Mouse (Mus musculus) erythroblast, embryonic 14.5 days (primary cell): ENCODE results near the gene Chst8. TPM values are rescaled to one million over a fixed set of nuclear protein-coding genes. Genes with fewer than 3 reads are reported as not detected.

Experiments
- H3K27me3 ChIP-seq: 2 replicates; pipeline ENCODE4 v1.6.1; 2012; ENCODE audit warnings: inconsistent platforms; ENCODE audit not compliant: control insufficient read depth
- H3K36me3 ChIP-seq: 2 replicates; pipeline ENCODE4 v1.6.1; 2012; ENCODE audit warnings: mild to moderate bottlenecking, inconsistent platforms; ENCODE audit not compliant: control insufficient read depth
- H3K4me1 ChIP-seq: 2 replicates; pipeline ENCODE4 v1.6.1; 2012; ENCODE audit warnings: inconsistent platforms; ENCODE audit not compliant: control insufficient read depth
- H3K4me3 ChIP-seq: replicated peaks from 2 replicates; pipeline ENCODE3; 2012; ENCODE audit warnings: moderate library complexity, mild to moderate bottlenecking, inconsistent platforms
- H3K9me3 ChIP-seq: 2 replicates; pipeline ENCODE4 v1.6.1; 2012; ENCODE audit warnings: low read length, inconsistent platforms, mixed read lengths; ENCODE audit not compliant: control insufficient read depth
- GATA1 ChIP-seq: IDR thresholded peaks from 2 replicates; pipeline ENCODE4 v1.6.1; 2012; ENCODE audit warnings: low read length, inconsistent platforms, mixed read lengths
- TAL1 ChIP-seq: IDR thresholded peaks from 3 replicates; pipeline ENCODE4 v1.6.1; 2012; ENCODE audit warnings: low read length, inconsistent platforms, mixed read lengths
- polyA plus RNA-seq: library from polyadenylated mRNA; stranded (reverse); fragments of >175 nt; gene quantifications from 2 replicates; pipeline ENCODE4 v1.2.3, GENCODE M21; 2012

Chst8 gene
- polyA plus RNA-seq, 1 experiment, result not detected

- Histone ChIP-seq H3K4me3 (no peak overlapping the region), H3K4me1 (no peaks in the 10 kb centered on the region), H3K9me3 (no peaks in the 10 kb centered on the region), H3K27me3 (peaks cover 21% of the 10 kb centered on the region), H3K36me3 (no peaks in the 10 kb centered on the region)
- TF ChIP-seq TAL1 (no peak), GATA1 (no peak)
Observed at GRCm38 (mm10) chr7:34675120-34675790, 137.3 kb downstream of the Chst8 start.

DNA sequence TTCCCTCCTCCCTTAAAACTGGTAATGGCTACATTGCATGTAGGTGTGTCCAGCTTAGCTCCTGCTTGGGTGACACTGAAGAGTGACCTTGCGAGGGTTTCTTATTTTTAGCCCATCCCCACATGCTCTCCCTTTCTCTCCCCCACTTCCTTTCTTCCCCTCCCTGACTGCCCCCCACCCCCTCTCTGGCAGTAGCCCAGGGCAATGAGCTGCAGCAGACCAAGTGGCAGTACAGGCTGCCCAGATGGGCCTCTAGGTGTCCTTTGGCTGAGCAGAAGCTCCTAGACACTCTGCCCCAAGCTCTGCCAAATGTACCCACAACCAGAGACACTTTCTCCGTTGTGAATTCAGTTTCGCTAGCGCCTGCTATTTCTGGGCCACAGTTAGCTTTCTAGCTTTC lies 139.6 kb downstream of the Chst8 start:
- Histone ChIP-seq H3K27me3 (peaks cover 21% of the 10 kb centered on the region), H3K4me3 (no peak overlapping the region), H3K36me3 (no peaks in the 10 kb centered on the region), H3K4me1 (no peaks in the 10 kb centered on the region), H3K9me3 (no peaks in the 10 kb centered on the region)
- TF ChIP-seq TAL1, result no peak
- TF ChIP-seq GATA1, result no peak

GRCm38 (mm10) chr7:34671911-34672310 lies 140.6 kb downstream of the Chst8 start:
- no peaks in the 10 kb centered on the region for H3K36me3 ChIP-seq
- no peaks in the 10 kb centered on the region for H3K4me1 ChIP-seq
- H3K4me3 ChIP-seq, result no peak overlapping the region
- no peak for TF ChIP-seq GATA1
- TF ChIP-seq TAL1, result no peak
- H3K27me3 ChIP-seq, result peaks cover 21% of the 10 kb centered on the region
- H3K9me3 ChIP-seq, result no peaks in the 10 kb centered on the region

- no peaks in the 10 kb centered on the region for H3K4me1 ChIP-seq
- H3K9me3 ChIP-seq, result no peaks in the 10 kb centered on the region
- no peak for TF ChIP-seq TAL1
- no peak for TF ChIP-seq GATA1
- H3K27me3 ChIP-seq, result peaks cover 17% of the 10 kb centered on the region
- H3K36me3 ChIP-seq, result no peaks in the 10 kb centered on the region
- no peak overlapping the region for H3K4me3 ChIP-seq
Observed at GRCm38 (mm10) chr7:34670778-34671177, 141.7 kb downstream of the Chst8 start.

GRCm38 (mm10) chr7:34669336-34669735 lies 143.2 kb downstream of the Chst8 start:
- Histone ChIP-seq H3K36me3 (no peaks in the 10 kb centered on the region), H3K4me3 (no peak overlapping the region), H3K27me3 (peaks cover 5% of the 10 kb centered on the region), H3K9me3 (no peaks in the 10 kb centered on the region), H3K4me1 (no peaks in the 10 kb centered on the region)
- TF ChIP-seq GATA1 (no peak), TAL1 (no peak)

DNA sequence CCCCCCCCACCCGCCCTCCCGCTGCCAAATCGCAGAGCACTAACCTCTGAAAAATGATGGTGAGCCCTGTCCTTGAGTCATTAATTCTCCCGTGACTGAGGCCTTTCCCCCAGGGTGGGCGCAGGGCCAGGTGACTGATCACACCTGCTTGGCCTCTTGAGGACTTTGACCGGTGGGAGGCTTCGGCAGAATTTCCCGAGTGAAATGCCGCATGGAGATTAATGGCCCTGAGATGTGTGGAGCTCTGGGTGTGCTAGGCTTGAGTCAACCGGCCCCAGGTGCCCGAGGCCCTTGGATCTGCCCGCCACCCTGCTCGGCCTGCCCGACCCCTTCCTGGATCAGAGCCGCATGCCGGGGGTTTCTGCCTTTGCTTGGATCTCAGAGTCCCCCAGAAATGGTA lies 144.6 kb downstream of the Chst8 start:
- Histone ChIP-seq H3K27me3 (no peaks in the 10 kb centered on the region), H3K36me3 (no peaks in the 10 kb centered on the region), H3K4me3 (no peak overlapping the region), H3K4me1 (no peaks in the 10 kb centered on the region), H3K9me3 (no peaks in the 10 kb centered on the region)
- TF ChIP-seq GATA1 (no peak), TAL1 (no peak)

DNA sequence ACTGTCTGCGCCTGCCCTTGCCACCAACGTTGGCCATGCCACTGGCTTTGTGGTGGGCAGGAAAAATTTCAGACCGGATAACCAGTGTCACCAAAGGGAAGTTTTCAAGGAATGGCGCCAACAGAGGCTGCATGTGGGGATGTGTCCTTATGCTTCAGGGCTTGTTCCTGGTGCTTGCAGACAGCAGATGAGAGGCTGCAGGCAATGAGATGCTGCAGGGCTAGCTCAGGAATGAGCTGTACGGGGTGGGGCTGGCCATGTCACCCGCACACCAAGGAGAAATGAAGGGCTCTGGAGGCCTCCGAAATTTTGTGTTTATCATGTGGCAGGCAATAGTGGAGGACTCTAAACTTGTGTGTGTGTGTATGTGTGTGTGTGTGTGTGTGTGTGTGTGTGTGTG lies 149.4 kb downstream of the Chst8 start:
- Histone ChIP-seq H3K27me3 (no peaks in the 10 kb centered on the region), H3K4me3 (no peak overlapping the region), H3K36me3 (no peaks in the 10 kb centered on the region), H3K4me1 (no peaks in the 10 kb centered on the region), H3K9me3 (no peaks in the 10 kb centered on the region)
- TF ChIP-seq GATA1 (no peak), TAL1 (no peak)

DNA sequence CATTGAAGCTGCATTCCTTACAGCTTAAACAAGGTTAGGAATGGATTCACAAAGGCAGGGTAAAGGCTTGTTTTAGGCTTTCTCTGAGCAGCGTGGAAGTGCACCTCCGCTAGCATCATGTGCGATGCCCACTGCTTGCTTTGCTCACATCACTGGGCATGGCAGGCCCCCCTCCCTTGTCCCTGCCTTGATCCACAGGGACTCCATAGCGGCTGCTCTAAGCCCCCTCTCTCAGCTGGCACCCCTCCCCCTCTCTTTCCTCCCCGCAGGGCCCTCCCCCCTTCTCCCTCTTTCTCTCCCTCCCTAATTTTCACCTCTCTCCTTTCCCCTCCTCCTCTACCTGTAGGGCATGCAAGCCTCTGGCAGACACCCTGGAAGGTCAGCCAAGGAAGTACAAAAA lies 150.3 kb downstream of the Chst8 start:
- no peaks in the 10 kb centered on the region for H3K36me3 ChIP-seq
- H3K4me3 ChIP-seq, result no peak overlapping the region
- no peaks in the 10 kb centered on the region for H3K9me3 ChIP-seq
- no peaks in the 10 kb centered on the region for H3K4me1 ChIP-seq
- no peaks in the 10 kb centered on the region for H3K27me3 ChIP-seq
- TF ChIP-seq TAL1 (no peak), GATA1 (no peak)

GRCm38 (mm10) chr7:34659386-34660085 lies 153.0 kb downstream of the Chst8 start:
- TF ChIP-seq TAL1 (no peak), GATA1 (no peak)
- Histone ChIP-seq H3K27me3 (peaks cover 20% of the 10 kb centered on the region), H3K4me3 (no peak overlapping the region), H3K9me3 (no peaks in the 10 kb centered on the region), H3K36me3 (no peaks in the 10 kb centered on the region), H3K4me1 (no peaks in the 10 kb centered on the region)
